Mouse (Mus musculus): ENCODE data around the gene Tsga10ip.

DNA sequence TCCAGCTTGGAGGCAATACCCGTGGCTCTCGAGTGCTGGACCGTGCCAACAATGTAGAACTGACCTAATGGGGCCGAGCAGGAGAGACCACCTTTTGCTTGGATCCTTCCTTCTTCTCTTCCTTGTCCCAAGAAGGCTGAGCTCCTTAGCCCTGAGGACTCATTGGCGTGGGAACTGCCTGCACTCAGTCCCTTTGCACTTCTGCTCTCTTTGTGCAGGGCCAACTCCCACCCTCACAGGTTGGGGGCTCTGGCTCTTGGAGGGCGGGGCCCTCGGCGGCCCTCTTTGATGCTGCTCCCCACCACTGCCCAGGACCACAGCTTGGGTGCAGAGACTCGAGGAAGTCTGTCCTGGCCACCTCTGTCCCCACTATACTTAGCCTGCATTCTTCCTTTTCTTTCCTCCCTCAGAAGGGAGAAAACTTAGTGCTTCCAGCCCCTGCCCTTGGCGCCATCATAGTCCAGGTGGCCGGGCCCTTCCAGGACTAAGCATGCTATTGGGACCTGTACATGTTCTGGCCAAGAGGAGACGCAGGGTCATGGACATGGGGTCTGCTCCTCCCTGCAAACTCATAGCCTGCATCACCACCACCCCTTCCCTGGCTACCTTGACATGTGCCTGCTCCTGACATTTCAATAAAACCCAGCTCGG, 24.4 kb upstream of the Tsga10ip start:
- TF ChIP-seq GATA1 (IDR thresholded peaks at IDR 0.05; ENCODE audit: borderline replicate concordance, low read length) (no peak), FLI1 (IDR thresholded peaks at IDR 0.05; ENCODE audit: low read length) (no peak)
